Mouse (Mus musculus) hindbrain, embryonic 16.5 days (tissue): ENCODE measurements around the gene Magea10. TPM values are rescaled to one million over a fixed set of nuclear protein-coding genes. Genes with fewer than 3 reads are reported as not detected.

ENCODE experiments used
- ATAC-seq: fragments of 200-750 bp; cut with Nextera tagmentation; 2 replicates; pipeline ENCODE4 v1.8.0; 2017; ENCODE audit warnings: moderate TSS enrichment, moderate library complexity
- H3K27ac ChIP-seq: fragments of 300-500 bp; sonication (generic); 2 replicates; pipeline ENCODE4 v1.5.1; 2014; ENCODE audit warnings: low read depth, mild to moderate bottlenecking, control low read depth, low read length, moderate library complexity
- H3K27me3 ChIP-seq: fragments of 300-500 bp; sonication (generic); replicated peaks from 2 replicates; pipeline ENCODE4 v1.6.1; 2014; ENCODE audit warnings: low read length; ENCODE audit not compliant: control insufficient read depth, insufficient read depth
- H3K36me3 ChIP-seq: fragments of 300-500 bp; sonication (generic); 2 replicates; pipeline ENCODE4 v1.6.1; 2014; ENCODE audit warnings: mild to moderate bottlenecking, low read length, moderate library complexity, mixed read lengths; ENCODE audit not compliant: control insufficient read depth, insufficient read depth
- H3K4me1 ChIP-seq: fragments of 300-500 bp; sonication (generic); 2 replicates; pipeline ENCODE4 v1.6.1; 2014; ENCODE audit warnings: low read depth, low read length; ENCODE audit not compliant: control insufficient read depth, insufficient read depth
- H3K4me2 ChIP-seq: fragments of 300-500 bp; sonication (generic); 2 replicates; pipeline ENCODE4 v1.6.1; 2014; ENCODE audit warnings: mild to moderate bottlenecking, low read length, control low read depth, moderate library complexity
- H3K4me3 ChIP-seq: fragments of 300-500 bp; sonication (generic); 2 replicates; pipeline ENCODE4 v1.5.1; 2014; ENCODE audit warnings: mild to moderate bottlenecking, low read length, control low read depth, moderate library complexity
- H3K9ac ChIP-seq: fragments of 300-500 bp; sonication (generic); 2 replicates; pipeline ENCODE4 v1.6.1; 2014; ENCODE audit warnings: low read depth, mild to moderate bottlenecking, control low read depth, low read length, moderate library complexity
- H3K9me3 ChIP-seq: fragments of 300-500 bp; sonication (generic); 2 replicates; pipeline ENCODE4 v1.6.1; 2014; ENCODE audit warnings: mild to moderate bottlenecking, low read length, moderate library complexity; ENCODE audit not compliant: control insufficient read depth
- WGBS: fragments of 180-500 bp; shearing (Covaris S2); extraction: QIAGEN DNeasy Blood & Tissue Kit; methylation state at CpG from one replicate; pipeline ENCODE4 v1.1.7; 2014; 5-methylcytosine and 5-hydroxymethylcytosine counted together
- polyA plus RNA-seq: library from polyadenylated mRNA; unstranded; fragments of >200 nt; fragmentation: Nextera tagmentation; extraction: Ambion mirVana; gene quantifications from 2 replicates; pipeline ENCODE4 v1.2.1, GENCODE M21; 2015

Magea10 gene
- polyA plus RNA-seq, result not detected in 2 replicates

- H3K9me3 ChIP-seq, result no peaks in the 10 kb centered on the region
- H3K4me3 ChIP-seq, result no peak within 1 kb of the TSS
- H3K4me2 ChIP-seq, result no peak within 1 kb of the TSS
- H3K36me3 ChIP-seq, result no peaks in the 10 kb centered on the region
- ATAC-seq, result no peak
- H3K4me1 ChIP-seq, result no peaks in the 10 kb centered on the region
- no peak within 1 kb of the TSS for H3K27ac ChIP-seq
- 94% methylated on average over 6 of the region's 6 CpGs for WGBS
- H3K9ac ChIP-seq, result no peak within 1 kb of the TSS
- H3K27me3 ChIP-seq, result no peaks in the 10 kb centered on the region
Observed at GRCm38 (mm10) chrX:72386758-72387157, at the start of gene Magea10. Magea10 (minus strand) TSS chrX:72386858.

- no peak overlapping the region for H3K4me2 ChIP-seq
- H3K4me1 ChIP-seq, result no peaks in the 10 kb centered on the region
- no peak overlapping the region for H3K27ac ChIP-seq
- no peak overlapping the region for H3K4me3 ChIP-seq
- 76% methylated on average over 1 of the region's 1 CpGs for WGBS
- H3K36me3 ChIP-seq, result no peaks in the 10 kb centered on the region
- ATAC-seq, result no peak
- no peaks in the 10 kb centered on the region for H3K9me3 ChIP-seq
- H3K9ac ChIP-seq, result no peak overlapping the region
- H3K27me3 ChIP-seq, result no peaks in the 10 kb centered on the region
Observed at GRCm38 (mm10) chrX:72381972-72382371, 4.7 kb downstream of the Magea10 start.

Other genes starting within 250 kb of the Magea10 start
- not detected in 2 replicates for gene Magea4, start 164.8 kb downstream of the Magea10 start, polyA plus RNA-seq
- gene Gabre, start 112.1 kb downstream of the Magea10 start, polyA plus RNA-seq, result 0.95 and 1.0 TPM in 2 replicates